Mouse (Mus musculus): Measurements from ENCODE around the gene Cds1. TPM values are rescaled to one million over a fixed set of nuclear protein-coding genes. Genes with fewer than 3 reads are reported as not detected.

Cds1 gene
- polyA plus RNA-seq, 1 experiment from 2014 or later: 0.97 TPM

DNA sequence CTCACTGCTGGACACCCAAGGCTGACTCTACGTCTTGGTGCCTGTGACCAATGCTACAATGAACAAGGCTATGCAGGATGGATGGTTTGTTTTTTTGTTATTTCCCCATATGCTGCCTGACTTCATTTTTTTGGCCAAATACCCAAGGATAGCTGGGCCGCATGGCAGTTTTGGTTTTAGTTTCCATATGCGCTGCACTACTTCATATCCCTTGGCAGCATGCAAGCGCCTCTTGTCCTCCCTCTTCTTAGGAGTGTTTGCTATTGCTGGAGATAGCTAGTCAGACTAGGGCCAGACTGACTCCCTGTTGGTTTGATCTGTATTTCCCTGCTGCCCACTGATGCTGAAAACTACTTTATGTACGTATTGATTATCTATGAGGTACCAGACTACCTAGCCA is 75.5 kb downstream of the Cds1 start:
- no peak overlapping the region for H3K27ac ChIP-seq (replicated peaks; ENCODE audit: low read depth, low read length)
- no peaks in the 10 kb centered on the region for H3K27me3 ChIP-seq (ENCODE audit: control insufficient read depth, insufficient read depth, low read length)
- WGBS: 95% methylated on average over 5 of the region's 5 CpGs
- H3K4me3 ChIP-seq (ENCODE audit: low read depth, low read length): no peak overlapping the region
- no peak overlapping the region for H3K9ac ChIP-seq (ENCODE audit: low read length)
- no peak for ATAC-seq (ENCODE audit: insufficient number of reproducible peaks, low FRiP score, low TSS enrichment, low read depth)
- no peaks in the 10 kb centered on the region for H3K4me1 ChIP-seq (ENCODE audit: control insufficient read depth, insufficient read depth, low read length)
- DNase-seq (ENCODE audit: low spot score): no peak
- H3K9me3 ChIP-seq (ENCODE audit: control insufficient read depth, low read length): no peaks in the 10 kb centered on the region
- H3K4me2 ChIP-seq (ENCODE audit: low read depth, severe bottlenecking): no peak overlapping the region
- H3K36me3 ChIP-seq (ENCODE audit: control insufficient read depth, insufficient read depth, low read length): peaks cover 19% of the 10 kb centered on the region

DNA sequence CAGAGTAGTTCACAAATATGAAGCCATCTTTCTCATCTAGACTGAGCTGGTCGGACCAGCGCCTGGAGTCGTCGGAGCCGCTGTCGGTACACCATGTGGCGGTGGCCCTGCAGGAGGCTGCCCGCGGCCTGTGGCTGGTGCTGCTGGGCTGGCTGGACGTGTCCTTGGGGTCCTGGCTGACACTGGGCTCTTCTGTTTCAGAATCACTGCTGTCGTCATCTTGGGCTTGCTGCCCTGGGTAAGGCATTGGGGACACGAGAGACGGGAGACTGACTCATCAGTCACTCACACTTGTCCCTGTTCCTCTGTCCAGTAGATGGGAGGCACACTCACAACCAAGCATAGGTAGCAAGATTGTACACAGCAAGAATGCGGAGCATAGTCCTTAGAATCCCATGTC is 80.1 kb downstream of the Cds1 start:
- 92% methylated on average over 14 of the region's 14 CpGs for WGBS

DNA sequence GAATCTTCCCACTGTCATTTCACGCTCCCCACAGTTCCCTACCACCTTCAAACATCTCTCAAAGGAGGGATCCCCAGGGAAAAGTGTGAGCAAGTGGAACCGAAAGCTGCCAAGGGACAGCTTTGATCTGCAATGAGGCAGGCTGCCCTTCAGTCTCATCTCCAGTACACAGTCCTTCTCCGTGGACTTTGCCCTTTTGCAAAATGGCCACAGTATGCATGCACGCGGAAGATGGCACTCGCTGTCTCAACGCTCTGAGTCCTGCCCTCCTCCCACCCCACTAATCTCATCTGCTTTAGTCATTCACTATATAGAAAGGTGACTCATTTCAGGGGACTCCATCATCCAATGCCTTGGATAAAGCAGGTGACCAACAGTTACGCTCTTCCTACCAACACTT is 81.0 kb downstream of the Cds1 start:
- peaks cover 24% of the 10 kb centered on the region for H3K36me3 ChIP-seq (ENCODE audit: control insufficient read depth, insufficient read depth, low read length)
- DNase-seq (ENCODE audit: low spot score): no peak
- no peaks in the 10 kb centered on the region for H3K4me1 ChIP-seq (ENCODE audit: control insufficient read depth, insufficient read depth, low read length)
- 94% methylated on average over 8 of the region's 8 CpGs for WGBS
- no peak overlapping the region for H3K9ac ChIP-seq (ENCODE audit: low read length)
- no peaks in the 10 kb centered on the region for H3K27me3 ChIP-seq (ENCODE audit: control insufficient read depth, insufficient read depth, low read length)
- no peak overlapping the region for H3K4me2 ChIP-seq (ENCODE audit: low read depth, severe bottlenecking)
- H3K27ac ChIP-seq (replicated peaks; ENCODE audit: low read depth, low read length): no peak overlapping the region
- no peak overlapping the region for H3K4me3 ChIP-seq (ENCODE audit: low read depth, low read length)
- ATAC-seq (ENCODE audit: insufficient number of reproducible peaks, low FRiP score, low TSS enrichment, low read depth): no peak
- H3K9me3 ChIP-seq (ENCODE audit: control insufficient read depth, low read length): no peaks in the 10 kb centered on the region

More for the DNA sequence above, 80.1 kb downstream of the Cds1 start:
- DNase-seq (ENCODE audit: low spot score) (no peak), ATAC-seq (ENCODE audit: insufficient number of reproducible peaks, low FRiP score, low TSS enrichment, low read depth) (no peak)
- Histone ChIP-seq H3K4me3 (ENCODE audit: low read depth, low read length) (no peak overlapping the region), H3K27ac (replicated peaks; ENCODE audit: low read depth, low read length) (no peak overlapping the region), H3K36me3 (ENCODE audit: control insufficient read depth, insufficient read depth, low read length) (peaks cover 24% of the 10 kb centered on the region), H3K9me3 (ENCODE audit: control insufficient read depth, low read length) (no peaks in the 10 kb centered on the region), H3K27me3 (ENCODE audit: control insufficient read depth, insufficient read depth, low read length) (no peaks in the 10 kb centered on the region), H3K9ac (ENCODE audit: low read length) (no peak overlapping the region), H3K4me1 (ENCODE audit: control insufficient read depth, insufficient read depth, low read length) (no peaks in the 10 kb centered on the region), H3K4me2 (ENCODE audit: low read depth, severe bottlenecking) (no peak overlapping the region)

DNA sequence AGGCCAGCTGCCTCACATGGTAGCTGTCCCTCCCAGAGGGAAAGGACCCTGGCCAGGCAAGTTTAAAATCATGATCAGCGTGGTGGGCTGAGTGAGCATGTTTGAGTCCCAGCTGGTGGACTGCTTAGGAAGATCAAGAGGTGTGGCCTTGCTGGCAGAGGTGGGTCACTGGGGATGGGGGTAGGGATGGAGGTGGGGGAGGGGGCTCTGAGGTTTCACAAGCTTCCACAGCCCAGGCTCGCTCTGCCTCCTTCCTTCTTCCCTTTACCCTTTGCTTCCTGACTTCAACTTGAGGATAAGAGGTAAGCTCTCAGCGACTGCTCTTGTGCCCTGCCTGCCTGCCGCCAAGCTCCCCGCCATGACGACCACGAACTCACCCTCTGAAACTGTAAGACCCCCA is 82.4 kb downstream of the Cds1 start:
- H3K9ac ChIP-seq (ENCODE audit: low read length): no peak overlapping the region
- H3K36me3 ChIP-seq (ENCODE audit: control insufficient read depth, insufficient read depth, low read length): peaks cover 23% of the 10 kb centered on the region
- no peak overlapping the region for H3K4me3 ChIP-seq (ENCODE audit: low read depth, low read length)
- ATAC-seq (ENCODE audit: insufficient number of reproducible peaks, low FRiP score, low TSS enrichment, low read depth) (no peak), DNase-seq (ENCODE audit: low spot score) (no peak)
- no peaks in the 10 kb centered on the region for H3K4me1 ChIP-seq (ENCODE audit: control insufficient read depth, insufficient read depth, low read length)
- H3K27me3 ChIP-seq (ENCODE audit: control insufficient read depth, insufficient read depth, low read length): no peaks in the 10 kb centered on the region
- WGBS: 95% methylated on average over 7 of the region's 7 CpGs
- no peak overlapping the region for H3K27ac ChIP-seq (replicated peaks; ENCODE audit: low read depth, low read length)
- H3K9me3 ChIP-seq (ENCODE audit: control insufficient read depth, low read length): no peaks in the 10 kb centered on the region
- H3K4me2 ChIP-seq (ENCODE audit: low read depth, severe bottlenecking): no peak overlapping the region

DNA sequence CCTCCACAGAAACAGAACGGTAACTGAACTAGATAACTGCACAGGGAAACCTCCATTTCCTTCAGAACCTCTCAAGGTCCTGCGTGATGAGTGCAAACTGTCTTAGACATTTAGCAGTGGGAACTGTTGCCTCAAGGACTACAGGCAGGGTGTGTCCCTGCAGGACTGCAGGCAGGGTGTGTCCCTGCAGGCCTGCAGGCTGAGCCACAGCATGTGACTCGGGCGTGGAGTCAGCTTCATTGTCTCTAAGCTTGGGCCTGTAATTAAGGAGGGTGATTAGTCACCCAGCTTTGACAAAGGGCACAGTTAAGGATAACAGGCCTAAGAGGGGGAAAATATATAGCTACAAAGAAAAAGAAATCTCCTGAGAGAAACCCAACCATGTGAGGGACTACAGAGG is 82.8 kb downstream of the Cds1 start:
- Histone ChIP-seq H3K9me3 (ENCODE audit: control insufficient read depth, low read length) (no peaks in the 10 kb centered on the region), H3K4me3 (ENCODE audit: low read depth, low read length) (no peak overlapping the region), H3K27me3 (ENCODE audit: control insufficient read depth, insufficient read depth, low read length) (no peaks in the 10 kb centered on the region), H3K9ac (ENCODE audit: low read length) (no peak overlapping the region), H3K4me1 (ENCODE audit: control insufficient read depth, insufficient read depth, low read length) (no peaks in the 10 kb centered on the region), H3K27ac (replicated peaks; ENCODE audit: low read depth, low read length) (no peak overlapping the region), H3K4me2 (ENCODE audit: low read depth, severe bottlenecking) (no peak overlapping the region), H3K36me3 (ENCODE audit: control insufficient read depth, insufficient read depth, low read length) (peaks cover 25% of the 10 kb centered on the region)
- DNase-seq (ENCODE audit: low spot score): no peak
- no peak for ATAC-seq (ENCODE audit: insufficient number of reproducible peaks, low FRiP score, low TSS enrichment, low read depth)
- WGBS: 60% methylated on average over 4 of the region's 4 CpGs

DNA sequence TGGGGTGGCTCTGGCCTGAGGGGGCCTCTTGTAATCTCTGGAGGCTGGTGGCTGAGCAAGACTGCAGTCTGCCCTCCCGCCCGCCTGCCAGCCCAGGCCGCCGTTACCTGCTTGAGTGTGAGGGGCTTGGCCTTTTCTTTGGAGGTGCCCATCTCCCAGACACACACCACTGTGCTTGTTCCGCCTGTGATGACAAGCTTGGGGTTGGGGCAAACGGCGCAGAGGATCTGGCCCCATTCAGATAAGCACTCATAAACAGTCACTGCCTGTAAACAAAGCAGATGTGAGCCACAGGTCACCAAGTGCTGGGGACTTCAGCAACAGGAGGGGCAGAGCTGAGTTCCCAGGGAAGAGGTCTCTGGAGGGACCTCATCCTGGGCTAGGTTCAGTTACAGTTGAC is 86.2 kb downstream of the Cds1 start:
- no peak for ATAC-seq (ENCODE audit: insufficient number of reproducible peaks, low FRiP score, low TSS enrichment, low read depth)
- no peak overlapping the region for H3K9ac ChIP-seq (ENCODE audit: low read length)
- no peak for DNase-seq (ENCODE audit: low spot score)
- H3K4me2 ChIP-seq (ENCODE audit: low read depth, severe bottlenecking): no peak overlapping the region
- no peak overlapping the region for H3K27ac ChIP-seq (replicated peaks; ENCODE audit: low read depth, low read length)
- no peaks in the 10 kb centered on the region for H3K27me3 ChIP-seq (ENCODE audit: control insufficient read depth, insufficient read depth, low read length)
- no peaks in the 10 kb centered on the region for H3K4me1 ChIP-seq (ENCODE audit: control insufficient read depth, insufficient read depth, low read length)
- WGBS: 84% methylated on average over 7 of the region's 7 CpGs
- no peaks in the 10 kb centered on the region for H3K9me3 ChIP-seq (ENCODE audit: control insufficient read depth, low read length)
- no peak overlapping the region for H3K4me3 ChIP-seq (ENCODE audit: low read depth, low read length)
- peaks cover 32% of the 10 kb centered on the region; the same call in 1 of the 2 replicates for H3K36me3 ChIP-seq (ENCODE audit: control insufficient read depth, insufficient read depth, low read length)

DNA sequence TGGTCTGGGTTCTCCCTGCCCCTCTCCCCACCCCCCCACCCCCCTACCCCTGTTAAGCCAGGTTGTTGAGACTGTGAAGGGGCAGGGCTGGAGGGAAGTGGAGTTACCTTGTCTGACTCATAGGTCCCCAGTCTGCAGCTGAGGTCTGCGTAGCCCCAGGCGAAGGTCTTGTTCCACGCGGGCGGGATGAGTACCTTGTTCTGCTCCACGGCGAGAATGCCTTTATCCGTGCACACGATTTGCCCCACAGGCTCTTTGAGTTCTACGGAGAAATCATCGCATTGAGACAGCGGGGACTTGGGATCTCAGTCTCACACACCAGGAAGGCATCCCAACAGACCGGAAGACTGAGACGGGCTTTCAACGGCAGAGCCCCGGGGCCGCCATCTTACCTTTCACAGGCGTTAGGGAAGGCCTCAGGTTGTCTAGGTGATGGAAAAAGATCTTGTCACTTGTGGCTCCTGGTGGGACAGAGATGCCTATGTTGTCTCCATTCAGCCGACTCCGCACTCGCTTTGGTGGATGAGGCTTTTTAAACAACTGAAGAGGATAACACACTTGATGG is 87.3 kb downstream of the Cds1 start:
- peaks cover 26% of the 10 kb centered on the region; the same call in 1 of the 2 replicates for H3K36me3 ChIP-seq (ENCODE audit: control insufficient read depth, insufficient read depth, low read length)
- DNase-seq (ENCODE audit: low spot score) (no peak), ATAC-seq (ENCODE audit: insufficient number of reproducible peaks, low FRiP score, low TSS enrichment, low read depth) (no peak)
- no peak overlapping the region for H3K9ac ChIP-seq (ENCODE audit: low read length)
- no peak overlapping the region for H3K27ac ChIP-seq (replicated peaks; ENCODE audit: low read depth, low read length)
- no peak overlapping the region for H3K4me2 ChIP-seq (ENCODE audit: low read depth, severe bottlenecking)
- H3K9me3 ChIP-seq (ENCODE audit: control insufficient read depth, low read length): no peaks in the 10 kb centered on the region
- WGBS: 95% methylated on average over 21 of the region's 21 CpGs
- no peaks in the 10 kb centered on the region for H3K4me1 ChIP-seq (ENCODE audit: control insufficient read depth, insufficient read depth, low read length)
- no peaks in the 10 kb centered on the region for H3K27me3 ChIP-seq (ENCODE audit: control insufficient read depth, insufficient read depth, low read length)
- H3K4me3 ChIP-seq (ENCODE audit: low read depth, low read length): no peak overlapping the region

DNA sequence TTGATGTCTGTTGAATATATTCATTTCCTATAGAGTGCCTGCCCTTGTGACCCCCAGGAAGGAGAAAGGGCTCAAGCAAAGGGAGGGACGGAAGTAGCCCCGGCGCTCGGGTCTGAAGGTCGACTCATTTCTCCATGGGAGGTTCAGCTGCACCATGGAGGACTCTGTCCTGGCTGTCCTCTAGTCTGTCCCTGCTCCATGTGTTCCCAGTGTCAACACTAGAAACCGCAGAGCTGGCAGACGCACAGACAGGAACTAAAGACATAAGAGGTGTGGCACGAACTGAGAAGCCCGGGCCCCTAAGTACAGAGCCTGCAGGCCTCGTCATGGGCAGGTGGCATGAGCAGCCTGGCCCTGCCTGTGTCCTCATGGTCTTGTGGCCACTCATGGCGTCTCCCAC is 89.2 kb downstream of the Cds1 start:
- DNase-seq (ENCODE audit: low spot score): no peak
- WGBS: 97% methylated on average over 11 of the region's 11 CpGs

DNA sequence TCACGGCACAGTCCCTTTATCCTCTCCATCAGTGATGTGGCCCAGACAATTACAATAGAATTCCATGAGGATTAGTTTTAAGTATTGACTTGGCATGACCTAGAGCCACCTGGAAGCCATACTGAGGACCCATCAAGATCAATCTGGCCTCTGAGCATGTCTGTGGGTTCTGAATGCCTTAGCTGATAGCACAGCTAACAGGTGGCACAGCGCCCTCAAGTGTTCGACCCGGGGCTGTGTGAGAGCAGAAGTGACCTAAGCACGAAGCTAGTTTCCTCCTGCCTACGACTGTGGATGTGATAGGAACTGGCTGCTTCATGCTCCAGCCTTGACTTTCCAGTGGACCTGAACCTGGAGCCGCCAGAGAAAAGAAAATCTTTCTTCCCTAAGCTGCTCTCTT is 89.7 kb downstream of the Cds1 start:
- Histone ChIP-seq H3K27ac (replicated peaks; ENCODE audit: low read depth, low read length) (no peak overlapping the region), H3K9me3 (ENCODE audit: control insufficient read depth, low read length) (no peaks in the 10 kb centered on the region), H3K36me3 (ENCODE audit: control insufficient read depth, insufficient read depth, low read length) (peaks cover 25% of the 10 kb centered on the region; the same call in 1 of the 2 replicates), H3K27me3 (ENCODE audit: control insufficient read depth, insufficient read depth, low read length) (no peaks in the 10 kb centered on the region), H3K9ac (ENCODE audit: low read length) (no peak overlapping the region), H3K4me3 (ENCODE audit: low read depth, low read length) (no peak overlapping the region), H3K4me2 (ENCODE audit: low read depth, severe bottlenecking) (no peak overlapping the region), H3K4me1 (ENCODE audit: control insufficient read depth, insufficient read depth, low read length) (no peaks in the 10 kb centered on the region)
- 90% methylated on average over 7 of the region's 7 CpGs for WGBS
- ATAC-seq (ENCODE audit: insufficient number of reproducible peaks, low FRiP score, low TSS enrichment, low read depth) (no peak), DNase-seq (ENCODE audit: low spot score) (no peak)

More for the DNA sequence above, 89.2 kb downstream of the Cds1 start:
- H3K4me2 ChIP-seq (ENCODE audit: low read depth, severe bottlenecking): no peak overlapping the region
- no peak overlapping the region for H3K9ac ChIP-seq (ENCODE audit: low read length)
- H3K36me3 ChIP-seq (ENCODE audit: control insufficient read depth, insufficient read depth, low read length): peaks cover 23% of the 10 kb centered on the region; the same call in 1 of the 2 replicates
- no peak overlapping the region for H3K27ac ChIP-seq (replicated peaks; ENCODE audit: low read depth, low read length)
- no peak overlapping the region for H3K4me3 ChIP-seq (ENCODE audit: low read depth, low read length)
- H3K9me3 ChIP-seq (ENCODE audit: control insufficient read depth, low read length): no peaks in the 10 kb centered on the region
- no peaks in the 10 kb centered on the region for H3K4me1 ChIP-seq (ENCODE audit: control insufficient read depth, insufficient read depth, low read length)
- no peaks in the 10 kb centered on the region for H3K27me3 ChIP-seq (ENCODE audit: control insufficient read depth, insufficient read depth, low read length)
- ATAC-seq (ENCODE audit: insufficient number of reproducible peaks, low FRiP score, low TSS enrichment, low read depth): no peak

Data from limb, embryonic 11.5 days (tissue).